Mouse (Mus musculus) testis, adult 2 months (tissue): ENCODE data around the gene Dpf1.

Experiments
- CTCF ChIP-seq: fragments of 200-500 bp; IDR thresholded peaks from 2 replicates; pipeline ENCODE4 v1.5.1; 2012; ENCODE audit warnings: low read depth, mild to moderate bottlenecking, inconsistent platforms, low read length, moderate library complexity; ENCODE audit not compliant: control insufficient read depth, insufficient read depth, insufficient replicate concordance
- POLR2A ChIP-seq: fragments of 200-500 bp; IDR thresholded peaks from 2 replicates; pipeline ENCODE4 v1.6.1; 2012; ENCODE audit warnings: low read depth, mild to moderate bottlenecking, inconsistent platforms, low read length, moderate library complexity; ENCODE audit not compliant: control insufficient read depth

DNA sequence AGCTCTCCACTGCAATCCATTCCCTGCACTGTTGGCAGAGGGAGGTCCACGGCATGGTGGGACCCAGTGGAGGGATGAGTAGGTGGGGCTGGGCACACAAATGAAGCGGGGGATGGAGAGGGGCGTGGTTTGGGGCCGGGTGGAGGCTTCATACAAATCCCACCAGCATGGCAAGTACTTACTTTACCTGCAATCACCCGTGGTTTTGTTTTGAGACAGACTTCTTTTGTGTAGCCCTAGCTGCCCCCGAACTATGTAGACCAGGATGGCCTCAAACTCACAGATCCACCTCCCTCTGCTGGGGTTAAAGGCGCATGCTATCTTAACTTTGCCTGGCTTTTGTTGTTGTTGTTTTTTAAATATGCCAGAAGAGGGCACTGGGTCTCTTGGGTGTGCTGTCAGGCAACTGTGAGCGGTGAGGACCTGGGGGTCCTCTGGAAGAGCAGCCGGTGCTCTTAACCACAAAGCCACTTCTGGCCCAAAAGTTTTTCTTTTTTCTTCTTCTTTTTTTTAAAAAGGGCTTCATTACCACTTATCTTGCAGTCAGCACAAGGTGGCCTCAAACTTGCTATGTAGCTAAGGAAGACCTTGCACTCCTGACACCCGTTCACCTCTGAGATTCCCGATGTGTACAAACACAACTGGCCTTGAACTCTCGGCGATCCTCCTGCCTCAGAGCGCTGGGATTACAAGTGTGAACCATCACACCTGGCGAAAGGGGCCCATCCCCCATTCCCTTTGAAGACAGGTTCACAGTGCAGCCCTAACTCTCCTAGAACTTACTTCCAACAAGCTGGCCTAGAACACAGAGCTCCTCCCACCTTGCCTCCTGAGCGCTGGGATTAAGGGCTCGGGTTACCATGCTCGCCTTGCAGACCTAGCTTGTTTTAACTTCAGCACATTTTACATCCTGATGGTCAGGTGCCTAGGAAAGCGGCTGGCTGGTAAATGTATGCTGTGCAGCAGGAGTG, 15.9 kb downstream of the Dpf1 start:
- TF ChIP-seq POLR2A = no peak
- TF ChIP-seq CTCF = no peak
